Mouse (Mus musculus) megakaryocyte, embryonic 14.5 days (primary cell): Measurements from ENCODE around the gene Gm49601. TPM values are rescaled to one million over a fixed set of nuclear protein-coding genes. Genes with fewer than 3 reads are reported as not detected.
A peak's percentile ranks its signal among the peaks of the same experiment; 100 is the strongest.

Source experiments
- H3K27me3 ChIP-seq: replicated peaks from 2 replicates; pipeline ENCODE3; 2012; ENCODE audit warnings: inconsistent platforms
- H3K36me3 ChIP-seq: replicated peaks from 2 replicates; pipeline ENCODE3; 2012; ENCODE audit warnings: low read length, inconsistent platforms, mixed read lengths
- H3K4me1 ChIP-seq: 2 replicates; pipeline ENCODE4 v1.6.1; 2012; ENCODE audit warnings: inconsistent platforms
- H3K4me3 ChIP-seq: replicated peaks from 2 replicates; pipeline ENCODE3; 2012; ENCODE audit warnings: moderate library complexity, mild to moderate bottlenecking, inconsistent platforms
- H3K9me3 ChIP-seq: 2 replicates; pipeline ENCODE4 v1.6.1; 2012; ENCODE audit warnings: inconsistent platforms
- FLI1 ChIP-seq: IDR thresholded peaks from 2 replicates; pipeline ENCODE4 v1.6.1; 2012; ENCODE audit warnings: low read length, inconsistent platforms, mixed read lengths
- GATA1 ChIP-seq: IDR thresholded peaks from 3 replicates; pipeline ENCODE4 v1.6.1; 2012; ENCODE audit warnings: mixed read lengths, low read length, inconsistent platforms, borderline replicate concordance
- polyA plus RNA-seq: library from polyadenylated mRNA; stranded (reverse); fragments of >175 nt; gene quantifications from 2 replicates; pipeline ENCODE4 v1.2.3, GENCODE M21; 2012; ENCODE audit warnings: low replicate concordance; ENCODE audit not compliant: insufficient read depth

Gm49601 gene
- polyA plus RNA-seq, 1 experiment, result 1.0 TPM

DNA sequence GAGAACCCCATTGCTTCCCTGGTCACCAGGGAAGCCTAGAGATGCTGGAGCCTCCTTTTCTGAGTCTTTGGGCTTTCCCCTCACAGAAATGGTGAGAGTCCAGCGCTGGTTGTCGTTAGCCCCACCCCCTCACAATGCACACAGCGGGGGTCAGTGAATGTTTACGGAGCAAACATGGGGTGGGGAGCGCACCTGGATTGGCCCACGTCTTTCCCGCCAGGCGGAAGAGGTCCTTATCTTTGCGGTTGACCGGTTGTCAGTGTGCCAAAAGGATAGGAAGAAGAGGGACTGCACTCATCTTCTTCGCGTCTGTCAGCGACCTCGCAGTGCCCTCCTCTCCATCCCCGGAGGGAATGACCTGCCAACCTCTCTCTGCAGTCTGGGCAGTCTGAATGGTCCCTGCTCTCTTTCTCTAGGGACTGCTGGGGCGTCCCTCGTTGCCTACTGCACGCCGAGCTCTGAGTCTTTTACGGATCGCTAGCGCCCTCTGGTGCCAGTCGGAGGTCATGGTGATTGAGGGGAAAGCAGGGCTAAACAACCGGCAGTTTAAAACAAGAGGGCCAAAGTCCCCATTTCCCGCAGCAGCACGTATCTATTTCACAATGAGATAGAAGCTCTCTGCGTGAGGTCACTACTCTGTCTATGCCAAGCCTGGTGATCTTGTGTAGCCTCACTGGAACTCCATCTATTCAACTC, 8.7 kb downstream of the Gm49601 start:
- TF ChIP-seq GATA1 (no peak), FLI1 (no peak)
- peaks cover 17% of the 10 kb centered on the region for H3K36me3 ChIP-seq
- peaks cover 75% of the 10 kb centered on the region for H3K27me3 ChIP-seq
- no peaks in the 10 kb centered on the region for H3K9me3 ChIP-seq
- peak overlapping the region; percentile 90 for H3K4me3 ChIP-seq
- peaks cover 71% of the 10 kb centered on the region for H3K4me1 ChIP-seq

GRCm38 (mm10) chr16:18613301-18613700, 12.9 kb downstream of the Gm49601 start:
- Histone ChIP-seq H3K27me3 (peaks cover 90% of the 10 kb centered on the region), H3K9me3 (no peaks in the 10 kb centered on the region)
- TF ChIP-seq FLI1 (no peak), GATA1 (no peak)

GRCm38 (mm10) chr16:18611752-18612151, 14.5 kb downstream of the Gm49601 start:
- Histone ChIP-seq H3K9me3 (no peaks in the 10 kb centered on the region), H3K4me1 (peaks cover 29% of the 10 kb centered on the region), H3K36me3 (no peaks in the 10 kb centered on the region), H3K4me3 (no peak overlapping the region), H3K27me3 (peaks cover 96% of the 10 kb centered on the region)
- TF ChIP-seq GATA1, result no peak
- TF ChIP-seq FLI1, result no peak

More at GRCm38 (mm10) chr16:18613301-18613700, 12.9 kb downstream of the Gm49601 start:
- H3K4me3 ChIP-seq, result no peak overlapping the region
- H3K4me1 ChIP-seq, result peaks cover 36% of the 10 kb centered on the region
- H3K36me3 ChIP-seq, result no peaks in the 10 kb centered on the region

DNA sequence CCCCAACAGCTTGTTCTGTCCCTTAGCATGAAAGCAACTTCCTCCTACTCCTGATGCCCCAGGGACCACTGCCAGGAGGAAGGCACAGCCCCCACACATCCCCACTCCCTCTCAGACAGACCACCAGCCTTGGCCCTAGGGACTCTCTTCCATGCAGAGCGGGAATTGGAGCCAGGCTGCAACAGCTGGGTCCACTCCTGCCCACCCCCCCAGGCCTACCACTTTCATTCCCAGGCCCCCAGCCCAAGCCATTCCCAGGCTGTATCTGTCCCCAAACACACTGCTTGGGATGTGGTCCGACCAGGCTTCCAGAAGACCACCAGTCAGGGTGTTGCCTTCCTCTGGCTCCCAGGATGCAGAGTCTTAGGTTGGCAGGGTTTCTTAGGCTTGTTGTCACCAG, 17.1 kb downstream of the Gm49601 start:
- peaks cover 33% of the 10 kb centered on the region for H3K4me1 ChIP-seq
- H3K9me3 ChIP-seq, result no peaks in the 10 kb centered on the region
- TF ChIP-seq GATA1 (no peak), FLI1 (no peak)
- H3K36me3 ChIP-seq, result no peaks in the 10 kb centered on the region
- H3K4me3 ChIP-seq, result no peak overlapping the region
- peaks cover 98% of the 10 kb centered on the region for H3K27me3 ChIP-seq

DNA sequence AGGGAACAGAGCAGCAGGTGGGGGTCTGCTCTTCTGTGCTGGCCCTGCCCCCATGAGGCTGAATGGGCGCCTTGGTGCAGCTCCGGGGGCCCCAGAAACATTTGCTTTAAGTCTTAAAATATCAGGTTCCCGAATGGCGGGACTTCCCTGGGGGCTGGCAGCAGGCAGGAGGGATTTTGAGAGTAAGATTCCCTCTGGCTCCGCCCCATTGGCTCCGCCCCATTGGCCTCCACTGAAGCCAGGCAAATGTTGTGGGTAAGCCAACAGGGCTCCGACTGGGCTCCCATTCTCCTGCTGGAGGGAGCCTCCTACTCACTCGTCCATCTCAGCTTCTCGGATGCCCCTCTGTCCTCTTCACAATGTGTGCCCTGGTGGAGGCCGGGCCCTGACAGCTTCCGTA, 18.0 kb downstream of the Gm49601 start:
- H3K4me3 ChIP-seq, result no peak overlapping the region
- TF ChIP-seq FLI1, result no peak
- TF ChIP-seq GATA1, result no peak
- H3K27me3 ChIP-seq, result peaks cover 97% of the 10 kb centered on the region
- peaks cover 30% of the 10 kb centered on the region for H3K4me1 ChIP-seq
- no peaks in the 10 kb centered on the region for H3K36me3 ChIP-seq
- H3K9me3 ChIP-seq, result no peaks in the 10 kb centered on the region

DNA sequence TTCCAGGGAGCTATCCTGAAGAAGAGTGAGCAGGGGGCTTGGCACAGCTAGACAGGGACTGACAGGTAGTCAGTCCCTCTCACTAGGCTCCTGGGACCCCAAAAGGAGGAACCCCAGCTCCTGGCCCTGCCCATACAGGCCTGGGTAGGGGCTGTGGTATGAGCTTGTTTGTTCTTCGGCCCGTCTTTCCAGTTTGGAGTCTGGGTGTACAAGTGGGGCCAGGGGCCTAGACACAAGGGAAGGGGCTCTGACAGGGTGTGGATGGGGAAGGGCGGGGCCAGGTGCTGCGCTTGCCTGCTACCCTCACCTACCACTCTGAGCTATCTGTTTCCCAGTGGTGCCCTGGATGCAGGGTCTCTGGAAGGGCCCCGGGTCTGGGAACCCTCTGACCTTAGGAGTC, 20.5 kb downstream of the Gm49601 start:
- no peak for TF ChIP-seq FLI1
- no peak for TF ChIP-seq GATA1

DNA sequence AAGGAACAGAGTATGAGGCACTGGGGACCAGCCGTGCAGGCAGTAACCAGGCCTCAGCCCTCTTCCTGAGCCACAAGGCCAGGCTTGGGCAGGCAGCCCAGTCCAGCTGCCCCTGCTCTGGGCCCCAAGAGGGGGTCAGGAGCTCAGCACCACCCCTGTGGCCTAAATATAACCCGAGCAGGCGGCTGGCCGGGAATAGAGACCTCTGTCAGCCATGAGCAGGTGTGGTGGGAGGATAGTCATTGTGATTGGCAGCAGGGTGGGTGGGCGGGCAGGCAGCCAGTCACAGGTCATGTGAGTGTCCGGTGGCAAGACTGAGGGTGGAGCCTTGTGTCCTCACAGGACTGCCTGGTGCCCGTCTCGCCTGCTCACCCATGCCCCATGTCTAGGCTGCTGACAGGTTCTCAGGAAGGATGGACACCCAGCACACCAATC, 21.9 kb downstream of the Gm49601 start:
- no peaks in the 10 kb centered on the region for H3K36me3 ChIP-seq
- peaks cover 38% of the 10 kb centered on the region for H3K4me1 ChIP-seq
- H3K9me3 ChIP-seq, result no peaks in the 10 kb centered on the region
- no peak overlapping the region for H3K4me3 ChIP-seq
- TF ChIP-seq GATA1 (no peak), FLI1 (no peak)
- peaks cover 93% of the 10 kb centered on the region for H3K27me3 ChIP-seq

More for the DNA sequence above, 20.5 kb downstream of the Gm49601 start:
- Histone ChIP-seq H3K4me1 (peaks cover 38% of the 10 kb centered on the region), H3K9me3 (no peaks in the 10 kb centered on the region), H3K36me3 (no peaks in the 10 kb centered on the region), H3K27me3 (peaks cover 95% of the 10 kb centered on the region), H3K4me3 (no peak overlapping the region)

- TF ChIP-seq FLI1 (no peak), GATA1 (no peak)
- Histone ChIP-seq H3K4me3 (no peak overlapping the region), H3K27me3 (peaks cover 86% of the 10 kb centered on the region), H3K4me1 (peaks cover 43% of the 10 kb centered on the region), H3K9me3 (no peaks in the 10 kb centered on the region), H3K36me3 (no peaks in the 10 kb centered on the region)
These were observed 24.8 kb downstream of the Gm49601 start for GRCm38 (mm10) chr16:18601447-18601846.

GRCm38 (mm10) chr16:18598006-18598405, 28.2 kb downstream of the Gm49601 start:
- Histone ChIP-seq H3K4me1 (peaks cover 28% of the 10 kb centered on the region), H3K27me3 (peaks cover 87% of the 10 kb centered on the region), H3K36me3 (no peaks in the 10 kb centered on the region), H3K4me3 (no peak overlapping the region), H3K9me3 (no peaks in the 10 kb centered on the region)
- TF ChIP-seq GATA1 (no peak), FLI1 (no peak)

GRCm38 (mm10) chr16:18596255-18596654, 30.0 kb downstream of the Gm49601 start:
- Histone ChIP-seq H3K36me3 (no peaks in the 10 kb centered on the region), H3K27me3 (peaks cover 87% of the 10 kb centered on the region), H3K4me1 (peaks cover 23% of the 10 kb centered on the region), H3K9me3 (no peaks in the 10 kb centered on the region), H3K4me3 (no peak overlapping the region)
- TF ChIP-seq FLI1 (no peak), GATA1 (no peak)
